Mouse (Mus musculus) stomach, postnatal 0 days (tissue): ENCODE data around the gene Gm11273.

Experiments
- CTCF ChIP-seq: IDR thresholded peaks from 2 replicates; pipeline ENCODE4 v1.5.1; 2016; ENCODE audit warnings: antibody characterized with exemption, low read depth, mild to moderate bottlenecking, moderate library complexity
- EP300 ChIP-seq: optimal IDR thresholded peaks from 2 replicates; pipeline ENCODE3; 2016; ENCODE audit warnings: antibody characterized with exemption

- TF ChIP-seq CTCF (no peak), EP300 (no peak)
These were observed 47.1 kb downstream of the Gm11273 start for GRCm38 (mm10) chr13:21454133-21454532.
